Mouse (Mus musculus): Measurements from ENCODE around the gene Pttg1ip. TPM values are rescaled to one million over a fixed set of nuclear protein-coding genes. Genes with fewer than 3 reads are reported as not detected.

Gene Pttg1ip
- polyA plus RNA-seq, 1 experiment from 2014 or later = 73.7 TPM

DNA sequence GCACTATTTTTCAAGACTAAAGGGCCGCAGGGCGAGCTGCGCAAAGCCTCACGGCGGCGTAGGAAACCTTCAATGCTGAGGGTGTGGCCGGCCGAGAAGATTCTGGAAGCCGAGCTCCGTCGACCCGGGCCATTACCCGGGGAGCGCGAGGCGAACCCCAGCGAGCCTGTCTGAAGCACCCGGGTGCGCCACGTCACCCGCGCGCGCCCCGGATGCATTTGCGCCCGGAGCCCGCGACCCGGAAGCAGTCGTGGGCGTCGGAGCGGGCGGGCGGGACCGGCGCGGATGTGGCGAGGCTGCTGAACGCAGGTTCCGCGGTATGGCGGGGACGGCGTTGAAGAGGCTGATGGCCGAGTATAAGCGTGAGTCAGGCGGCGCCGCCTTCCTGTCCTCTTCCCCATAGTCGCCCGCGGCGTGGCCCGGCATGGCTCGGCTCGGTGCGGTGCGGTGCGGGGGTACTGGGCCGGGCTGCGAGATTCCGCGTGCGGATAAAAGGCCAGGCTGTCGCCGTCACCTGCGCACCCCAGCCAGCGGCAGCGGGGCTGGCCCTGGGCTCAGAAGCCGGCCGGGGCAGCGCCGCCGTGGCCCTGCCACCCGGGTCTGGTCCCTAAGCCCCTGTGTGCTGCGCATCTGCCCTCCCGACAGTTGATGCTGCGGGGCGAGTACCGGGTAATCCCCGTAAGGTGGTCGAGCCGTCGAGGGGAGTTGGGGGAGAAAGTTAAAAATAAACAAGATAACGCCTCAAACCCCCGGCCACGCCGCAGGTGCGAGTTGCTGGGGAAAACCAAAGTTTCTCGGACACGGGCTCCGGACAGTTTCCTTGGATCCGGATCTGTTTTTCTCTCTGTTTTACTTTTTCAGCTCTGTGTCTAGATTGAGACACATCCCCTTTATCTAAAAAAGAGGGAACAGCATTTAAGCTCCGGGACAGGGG, 40.8 kb downstream of the Pttg1ip start, which contains the start of gene Ube2g2:
Gene Ube2g2, plus strand, starts transcription at position 221 of the 934 bp plus-strand sequence.
- no peaks in the 10 kb centered on the region for H3K9me3 ChIP-seq (replicated peaks)
- no peaks in the 10 kb centered on the region for H3K27me3 ChIP-seq (ENCODE audit: low read depth, poor library complexity, severe bottlenecking)
- H3K4me3 ChIP-seq = peak within 1 kb of the TSS; percentile 93
- H3K27ac ChIP-seq = peak within 1 kb of the TSS; percentile 93
- DNase-seq (ENCODE audit: low spot score) = peak; percentile 93
- H3K36me3 ChIP-seq = peaks cover 39% of the 10 kb centered on the region
- WGBS = under 1% methylated on average over 96 of the region's 96 CpGs
- H3K4me1 ChIP-seq = peaks cover 23% of the 10 kb centered on the region

GRCm38 (mm10) chr10:77623069-77623492, 41.6 kb downstream of the Pttg1ip start:
- H3K4me1 ChIP-seq = peaks cover 23% of the 10 kb centered on the region
- H3K27ac ChIP-seq = peak overlapping the region; percentile 93; the same call in 1 of the 2 replicates
- 19% methylated on average over 8 of the region's 8 CpGs for WGBS
- H3K4me3 ChIP-seq = peak overlapping the region; percentile 93
- H3K9me3 ChIP-seq (replicated peaks) = no peaks in the 10 kb centered on the region
- H3K36me3 ChIP-seq = peaks cover 31% of the 10 kb centered on the region
- no peaks in the 10 kb centered on the region for H3K27me3 ChIP-seq (ENCODE audit: low read depth, poor library complexity, severe bottlenecking)
- peak; percentile 40 for DNase-seq (ENCODE audit: low spot score)

GRCm38 (mm10) chr10:77623639-77624400, 42.3 kb downstream of the Pttg1ip start:
- Histone ChIP-seq H3K27me3 (ENCODE audit: low read depth, poor library complexity, severe bottlenecking) (no peaks in the 10 kb centered on the region), H3K4me3 (peak overlapping the region; percentile 93), H3K36me3 (peaks cover 27% of the 10 kb centered on the region), H3K9me3 (replicated peaks) (no peaks in the 10 kb centered on the region), H3K4me1 (peaks cover 23% of the 10 kb centered on the region), H3K27ac (no peak overlapping the region)
- DNase-seq (ENCODE audit: low spot score) = no peak
- WGBS = 92% methylated on average over 10 of the region's 10 CpGs

GRCm38 (mm10) chr10:77624570-77624995, 43.1 kb downstream of the Pttg1ip start:
- peaks cover 23% of the 10 kb centered on the region for H3K4me1 ChIP-seq
- no peak overlapping the region for H3K27ac ChIP-seq
- peaks cover 25% of the 10 kb centered on the region for H3K36me3 ChIP-seq
- no peak overlapping the region for H3K4me3 ChIP-seq
- 84% methylated on average over 7 of the region's 7 CpGs for WGBS
- H3K9me3 ChIP-seq (replicated peaks) = no peaks in the 10 kb centered on the region
- no peak for DNase-seq (ENCODE audit: low spot score)
- no peaks in the 10 kb centered on the region for H3K27me3 ChIP-seq (ENCODE audit: low read depth, poor library complexity, severe bottlenecking)

DNA sequence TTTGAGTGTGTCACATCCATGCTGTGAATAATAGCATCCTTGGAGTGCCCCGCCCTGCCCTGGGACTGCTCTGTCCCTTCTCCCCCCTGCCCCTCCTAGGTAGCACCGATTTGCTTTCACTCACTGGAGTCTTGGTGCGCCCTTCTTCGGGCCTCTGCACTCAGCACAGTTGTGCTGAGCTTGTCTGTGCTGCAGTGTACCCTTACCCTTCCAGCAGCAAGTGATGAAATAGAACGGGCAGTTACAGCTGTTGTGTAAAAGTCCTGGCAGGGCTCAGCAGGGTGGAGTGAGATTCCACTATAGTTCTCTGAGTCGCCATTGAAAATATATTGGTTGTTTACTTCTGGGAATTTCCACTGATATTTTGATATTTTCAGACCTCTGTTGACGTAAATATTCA, 44.5 kb downstream of the Pttg1ip start:
- WGBS = 94% methylated on average over 7 of the region's 7 CpGs
- H3K9me3 ChIP-seq (replicated peaks) = no peaks in the 10 kb centered on the region

GRCm38 (mm10) chr10:77626591-77626990, 45.1 kb downstream of the Pttg1ip start:
- no peak overlapping the region for H3K4me3 ChIP-seq
- H3K9me3 ChIP-seq (replicated peaks) = no peaks in the 10 kb centered on the region
- H3K4me1 ChIP-seq = peaks cover 23% of the 10 kb centered on the region
- no peak overlapping the region for H3K27ac ChIP-seq
- DNase-seq (ENCODE audit: low spot score) = no peak
- H3K36me3 ChIP-seq = peaks cover 34% of the 10 kb centered on the region
- H3K27me3 ChIP-seq (ENCODE audit: low read depth, poor library complexity, severe bottlenecking) = no peaks in the 10 kb centered on the region
- 86% methylated on average over 7 of the region's 7 CpGs for WGBS

More for the DNA sequence above, 44.5 kb downstream of the Pttg1ip start:
- Histone ChIP-seq H3K36me3 (peaks cover 29% of the 10 kb centered on the region), H3K27ac (no peak overlapping the region), H3K27me3 (ENCODE audit: low read depth, poor library complexity, severe bottlenecking) (no peaks in the 10 kb centered on the region), H3K4me3 (no peak overlapping the region), H3K4me1 (peaks cover 23% of the 10 kb centered on the region)
- DNase-seq (ENCODE audit: low spot score) = no peak

GRCm38 (mm10) chr10:77627497-77627896, 46.0 kb downstream of the Pttg1ip start:
- peak; percentile 86 for DNase-seq (ENCODE audit: low spot score)
- WGBS = 56% methylated on average over 2 of the region's 2 CpGs
- no peaks in the 10 kb centered on the region for H3K9me3 ChIP-seq (replicated peaks)
- H3K4me3 ChIP-seq = no peak overlapping the region
- H3K36me3 ChIP-seq = peaks cover 41% of the 10 kb centered on the region
- H3K4me1 ChIP-seq = peaks cover 20% of the 10 kb centered on the region
- H3K27ac ChIP-seq = no peak overlapping the region
- H3K27me3 ChIP-seq (ENCODE audit: low read depth, poor library complexity, severe bottlenecking) = no peaks in the 10 kb centered on the region

GRCm38 (mm10) chr10:77629163-77629562, 47.6 kb downstream of the Pttg1ip start:
- WGBS = 88% methylated on average over 3 of the region's 3 CpGs

DNA sequence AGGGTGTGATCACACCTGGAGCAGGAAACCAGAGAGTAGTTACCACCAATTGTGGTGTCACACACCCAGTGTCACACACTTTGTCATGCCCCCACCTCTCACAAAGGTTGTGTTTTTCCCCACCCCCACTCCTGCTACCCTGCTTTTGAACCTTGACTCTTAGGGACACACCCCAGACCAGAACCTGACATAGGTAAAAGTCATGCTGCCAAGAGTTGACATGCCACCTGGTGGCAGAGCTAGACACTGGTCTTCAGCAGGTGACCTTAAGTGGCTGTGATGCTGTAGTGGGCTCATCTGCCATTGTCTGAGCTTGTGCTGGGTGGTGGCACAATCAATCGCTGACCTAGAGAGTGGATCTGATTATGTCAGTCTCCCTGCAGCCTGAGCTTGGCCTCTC, 48.5 kb downstream of the Pttg1ip start:
- no peak for DNase-seq (ENCODE audit: low spot score)
- WGBS = 93% methylated on average over 1 of the region's 1 CpGs
- Histone ChIP-seq H3K36me3 (peaks cover 56% of the 10 kb centered on the region), H3K4me1 (no peaks in the 10 kb centered on the region), H3K27me3 (ENCODE audit: low read depth, poor library complexity, severe bottlenecking) (no peaks in the 10 kb centered on the region), H3K27ac (no peak overlapping the region), H3K9me3 (replicated peaks) (no peaks in the 10 kb centered on the region), H3K4me3 (no peak overlapping the region)

More at GRCm38 (mm10) chr10:77629163-77629562, 47.6 kb downstream of the Pttg1ip start:
- peaks cover 7% of the 10 kb centered on the region for H3K4me1 ChIP-seq
- no peak overlapping the region for H3K4me3 ChIP-seq
- H3K27me3 ChIP-seq (ENCODE audit: low read depth, poor library complexity, severe bottlenecking) = no peaks in the 10 kb centered on the region
- no peaks in the 10 kb centered on the region for H3K9me3 ChIP-seq (replicated peaks)
- H3K36me3 ChIP-seq = peaks cover 55% of the 10 kb centered on the region
- DNase-seq (ENCODE audit: low spot score) = no peak
- no peak overlapping the region for H3K27ac ChIP-seq

- H3K27me3 ChIP-seq (ENCODE audit: low read depth, poor library complexity, severe bottlenecking) = no peaks in the 10 kb centered on the region
- WGBS = 94% methylated on average over 6 of the region's 6 CpGs
- peaks cover 83% of the 10 kb centered on the region for H3K36me3 ChIP-seq
- H3K4me3 ChIP-seq = no peak overlapping the region
- DNase-seq (ENCODE audit: low spot score) = no peak
- no peaks in the 10 kb centered on the region for H3K9me3 ChIP-seq (replicated peaks)
- no peaks in the 10 kb centered on the region for H3K4me1 ChIP-seq
- H3K27ac ChIP-seq = no peak overlapping the region
Measured at GRCm38 (mm10) chr10:77634016-77634415, 52.5 kb downstream of the Pttg1ip start.

GRCm38 (mm10) chr10:77634452-77635231, 53.1 kb downstream of the Pttg1ip start:
- DNase-seq (ENCODE audit: low spot score) = no peak
- Histone ChIP-seq H3K4me1 (no peaks in the 10 kb centered on the region), H3K4me3 (no peak overlapping the region), H3K36me3 (peaks cover 90% of the 10 kb centered on the region), H3K27ac (no peak overlapping the region), H3K9me3 (replicated peaks) (no peaks in the 10 kb centered on the region), H3K27me3 (ENCODE audit: low read depth, poor library complexity, severe bottlenecking) (no peaks in the 10 kb centered on the region)
- WGBS = 89% methylated on average over 13 of the region's 13 CpGs

DNA sequence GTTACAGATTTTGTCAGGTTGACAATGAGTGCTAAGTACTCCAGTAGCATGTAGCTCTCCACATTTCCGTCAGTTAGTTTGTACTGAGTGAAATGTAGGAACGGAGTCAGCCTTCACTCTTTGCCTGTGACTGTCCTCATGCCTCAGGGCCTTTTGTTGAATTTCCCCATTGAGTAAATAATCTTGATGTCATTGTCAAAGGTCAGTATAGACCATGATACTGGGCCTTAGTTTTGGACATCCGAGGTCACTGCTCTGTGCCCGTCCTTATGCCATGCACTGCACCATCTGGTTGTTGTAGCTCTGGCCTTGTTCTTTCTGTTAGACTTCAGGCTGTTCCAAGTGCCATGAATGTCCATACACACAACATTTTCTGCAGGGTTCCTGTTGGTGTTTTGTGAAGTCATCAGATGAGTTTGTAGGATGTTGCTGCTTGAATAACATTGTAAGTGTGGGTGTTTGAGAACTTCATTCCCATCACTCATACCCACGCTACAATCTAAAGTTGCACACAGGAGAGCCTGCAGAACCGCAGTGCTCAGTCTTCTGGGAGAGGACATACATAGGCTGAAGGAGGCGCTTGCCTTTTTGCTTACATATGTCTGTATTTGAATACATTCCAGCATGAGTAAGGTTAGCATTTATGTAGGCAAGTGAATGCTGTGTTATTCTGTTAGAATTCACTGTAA, 54.9 kb downstream of the Pttg1ip start:
- no peaks in the 10 kb centered on the region for H3K4me1 ChIP-seq
- H3K27ac ChIP-seq = no peak overlapping the region
- no peaks in the 10 kb centered on the region for H3K9me3 ChIP-seq (replicated peaks)
- no peaks in the 10 kb centered on the region for H3K27me3 ChIP-seq (ENCODE audit: low read depth, poor library complexity, severe bottlenecking)
- H3K4me3 ChIP-seq = no peak overlapping the region
- 94% methylated on average over 7 of the region's 7 CpGs for WGBS
- H3K36me3 ChIP-seq = peaks cover 96% of the 10 kb centered on the region
- no peak for DNase-seq (ENCODE audit: low spot score)

Measured in limb, embryonic 10.5 days (tissue).